Mouse (Mus musculus) embryonic facial prominence, embryonic 11.5 days (tissue): Measurements from ENCODE around the gene Chpf. TPM values are rescaled to one million over a fixed set of nuclear protein-coding genes. Genes with fewer than 3 reads are reported as not detected.

Experiments used
- ATAC-seq: fragments of 200-750 bp; cut with Nextera tagmentation; replicated peaks from 2 replicates; pipeline ENCODE4 v1.8.0; 2017; ENCODE audit warnings: low read depth; ENCODE audit not compliant: insufficient number of reproducible peaks, low FRiP score, low TSS enrichment
- DNase-seq: peaks from one replicate; pipeline ENCODE4 v3.0.0-alpha.2; 2015; ENCODE audit warnings: low spot score
- H3K27ac ChIP-seq: fragments of 300-500 bp; sonication (generic); replicated peaks from 2 replicates; pipeline ENCODE4 v1.5.1; 2014; ENCODE audit warnings: mild to moderate bottlenecking, low read depth, low read length, control low read depth
- H3K27me3 ChIP-seq: fragments of 300-500 bp; sonication (generic); 2 replicates; pipeline ENCODE4 v1.6.1; 2014; ENCODE audit warnings: mild to moderate bottlenecking, low read length, moderate library complexity, mixed read lengths; ENCODE audit not compliant: control insufficient read depth, insufficient read depth
- H3K36me3 ChIP-seq: fragments of 300-500 bp; sonication (generic); replicated peaks from 2 replicates; pipeline ENCODE4 v1.6.1; 2014; ENCODE audit warnings: low read depth, mild to moderate bottlenecking, low read length, moderate library complexity, mixed read lengths; ENCODE audit not compliant: control insufficient read depth, insufficient read depth
- H3K4me1 ChIP-seq: fragments of 300-500 bp; sonication (generic); 2 replicates; pipeline ENCODE4 v1.6.1; 2014; ENCODE audit warnings: low read length, mixed read lengths; ENCODE audit not compliant: control insufficient read depth, insufficient read depth
- H3K4me2 ChIP-seq: fragments of 300-500 bp; sonication (generic); 2 replicates; pipeline ENCODE4 v1.6.1; 2014; ENCODE audit warnings: low read depth, mild to moderate bottlenecking, control low read depth, low read length, moderate library complexity
- H3K4me3 ChIP-seq: fragments of 300-500 bp; sonication (generic); 2 replicates; pipeline ENCODE4 v1.5.1; 2014; ENCODE audit warnings: low read depth, low read length, control low read depth
- H3K9ac ChIP-seq: fragments of 300-500 bp; sonication (generic); replicated peaks from 2 replicates; pipeline ENCODE4 v1.6.1; 2014; ENCODE audit warnings: mild to moderate bottlenecking, control low read depth, low read length
- H3K9me3 ChIP-seq: fragments of 300-500 bp; sonication (generic); replicated peaks from 2 replicates; pipeline ENCODE4 v1.6.1; 2016; ENCODE audit warnings: mild to moderate bottlenecking, low read length, inconsistent platforms, mixed read lengths; ENCODE audit not compliant: control insufficient read depth
- WGBS: fragments of 180-500 bp; shearing (Covaris S2); extraction: QIAGEN DNeasy Blood & Tissue Kit; methylation state at CpG from one replicate; pipeline ENCODE4 v1.1.7; 2014; 5-methylcytosine and 5-hydroxymethylcytosine counted together
- polyA plus RNA-seq: library from polyadenylated mRNA; unstranded; fragments of >200 nt; fragmentation: Nextera tagmentation; extraction: Ambion mirVana; gene quantifications from 2 replicates; pipeline ENCODE4 v1.2.1, GENCODE M21; 2014

Gene Chpf
- polyA plus RNA-seq, 1 experiment from 2014 or later: 14.6 TPM

DNA sequence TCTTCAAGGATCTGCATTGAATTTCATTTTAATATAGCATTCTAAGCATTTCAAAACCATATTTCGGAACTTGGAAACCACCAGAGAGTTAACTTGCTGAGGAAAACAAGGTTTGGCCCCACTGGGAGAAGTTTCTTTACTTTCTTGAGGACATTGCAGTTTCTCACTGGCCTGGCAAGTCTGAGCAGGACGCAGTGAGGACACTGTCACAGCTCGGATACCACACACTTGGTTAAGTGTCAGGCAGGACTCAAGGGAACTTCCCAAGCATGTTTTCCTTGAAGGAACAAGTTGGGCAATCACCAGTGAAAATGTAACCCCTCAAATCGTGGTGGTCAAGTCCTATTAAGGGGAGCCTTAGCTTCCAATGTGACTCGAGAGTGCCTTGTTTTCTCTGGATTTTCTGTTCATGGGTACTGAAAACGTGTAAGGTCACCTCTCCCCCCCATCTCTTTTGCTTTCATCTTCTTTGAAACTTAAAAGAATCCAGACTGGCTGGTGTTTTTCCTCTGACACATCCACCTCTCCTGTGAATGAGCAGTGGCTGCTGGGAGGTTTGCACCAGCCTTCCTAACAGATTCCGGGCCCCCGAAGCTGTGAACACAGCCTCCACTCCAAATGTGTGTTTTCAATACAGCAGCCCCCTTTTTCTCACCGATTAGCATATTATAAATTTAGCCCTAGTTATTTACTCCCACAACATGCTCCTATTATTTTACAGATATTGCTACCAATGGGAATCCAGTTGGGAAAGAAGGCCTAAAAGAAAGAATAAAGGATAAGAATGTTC is 25.3 kb upstream of the Chpf start:
- peaks cover 10% of the 10 kb centered on the region for H3K36me3 ChIP-seq
- no peak for ATAC-seq
- H3K4me1 ChIP-seq: no peaks in the 10 kb centered on the region; the same call in 1 of the 2 replicates
- 62% methylated on average over 9 of the region's 9 CpGs for WGBS
- no peaks in the 10 kb centered on the region for H3K27me3 ChIP-seq
- H3K4me2 ChIP-seq: peak overlapping the region; percentile 95
- H3K9ac ChIP-seq: no peak overlapping the region
- no peak for DNase-seq
- H3K4me3 ChIP-seq: peak overlapping the region; percentile 91
- no peaks in the 10 kb centered on the region for H3K9me3 ChIP-seq
- H3K27ac ChIP-seq: no peak overlapping the region

DNA sequence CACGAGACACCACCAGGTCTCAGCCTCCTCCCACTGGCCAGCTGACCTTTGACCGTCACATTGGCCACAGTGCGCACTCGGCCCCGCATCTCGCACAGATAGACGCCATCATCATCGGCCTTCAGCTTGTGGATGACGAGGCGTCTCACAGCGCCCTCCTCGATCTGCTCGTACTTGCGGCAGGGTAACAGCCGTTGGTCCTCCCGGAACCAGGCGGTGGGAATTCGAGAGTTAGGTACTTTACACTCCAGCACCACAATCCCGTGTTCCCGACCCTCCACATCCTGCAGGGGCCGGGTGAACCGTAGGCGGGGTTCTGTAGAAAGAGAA is 24.5 kb upstream of the Chpf start:
- WGBS: 61% methylated on average over 23 of the region's 23 CpGs
- Histone ChIP-seq H3K9ac (no peak overlapping the region), H3K4me1 (no peaks in the 10 kb centered on the region; the same call in 1 of the 2 replicates), H3K9me3 (no peaks in the 10 kb centered on the region), H3K4me2 (no peak overlapping the region), H3K36me3 (peaks cover 10% of the 10 kb centered on the region), H3K27me3 (no peaks in the 10 kb centered on the region), H3K27ac (no peak overlapping the region), H3K4me3 (no peak overlapping the region)
- ATAC-seq: no peak
- DNase-seq: no peak

GRCm38 (mm10) chr1:75502945-75503650 is 24.0 kb upstream of the Chpf start:
- Histone ChIP-seq H3K4me1 (no peaks in the 10 kb centered on the region; the same call in 1 of the 2 replicates), H3K27me3 (no peaks in the 10 kb centered on the region), H3K4me3 (no peak overlapping the region), H3K4me2 (no peak overlapping the region), H3K27ac (no peak overlapping the region), H3K36me3 (peaks cover 10% of the 10 kb centered on the region), H3K9me3 (no peaks in the 10 kb centered on the region), H3K9ac (no peak overlapping the region)
- ATAC-seq (no peak), DNase-seq (no peak)
- 81% methylated on average over 25 of the region's 25 CpGs for WGBS

DNA sequence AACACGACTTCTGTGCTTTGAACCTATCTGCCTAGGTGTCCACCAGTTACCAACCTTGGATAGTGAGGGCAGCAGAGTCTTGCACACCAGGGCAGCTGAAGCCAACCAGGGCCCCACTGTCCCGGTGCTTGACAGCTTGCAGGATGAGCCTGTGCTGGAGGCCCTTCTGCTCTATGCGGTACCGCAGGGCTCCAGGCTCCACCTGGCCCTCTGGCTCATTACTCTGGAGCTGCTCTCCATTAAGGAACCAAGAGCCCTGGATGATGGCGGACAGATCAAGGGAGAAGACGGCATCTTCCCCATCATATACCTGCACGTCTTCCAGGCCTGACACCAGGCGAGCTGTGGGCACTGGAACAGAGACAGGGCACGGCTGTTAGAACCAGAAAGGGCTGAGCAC is 22.8 kb upstream of the Chpf start:
- ATAC-seq (no peak), DNase-seq (no peak)
- peaks cover 12% of the 10 kb centered on the region for H3K36me3 ChIP-seq
- no peak overlapping the region for H3K4me2 ChIP-seq
- 92% methylated on average over 9 of the region's 9 CpGs for WGBS
- no peaks in the 10 kb centered on the region; the same call in 1 of the 2 replicates for H3K4me1 ChIP-seq
- no peak overlapping the region for H3K9ac ChIP-seq
- no peak overlapping the region for H3K4me3 ChIP-seq
- H3K27ac ChIP-seq: no peak overlapping the region
- no peaks in the 10 kb centered on the region for H3K9me3 ChIP-seq
- H3K27me3 ChIP-seq: no peaks in the 10 kb centered on the region

DNA sequence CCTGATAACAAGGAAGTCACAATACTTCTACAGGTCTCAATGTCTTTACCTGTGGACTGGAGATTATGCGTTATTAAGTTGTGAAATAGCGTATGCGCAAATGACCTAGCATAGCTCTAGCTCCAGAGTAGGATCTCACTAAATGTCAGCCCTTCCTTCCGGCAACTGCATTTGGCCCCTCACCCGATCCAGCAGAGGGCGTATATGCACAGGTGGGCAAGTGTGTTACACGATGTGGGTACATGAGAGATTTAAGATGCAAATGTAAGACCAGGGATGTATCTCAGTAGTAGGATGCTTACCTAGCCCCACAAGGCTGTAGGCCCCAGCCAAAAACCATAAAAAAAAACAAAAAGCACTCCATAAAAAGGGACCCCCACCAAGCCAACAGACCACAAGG is 20.3 kb upstream of the Chpf start:
- no peak overlapping the region for H3K4me3 ChIP-seq
- H3K36me3 ChIP-seq: peaks cover 12% of the 10 kb centered on the region
- no peak for DNase-seq
- WGBS: 83% methylated on average over 7 of the region's 7 CpGs
- ATAC-seq: no peak
- H3K27ac ChIP-seq: no peak overlapping the region
- no peak overlapping the region for H3K4me2 ChIP-seq
- no peak overlapping the region for H3K9ac ChIP-seq
- H3K9me3 ChIP-seq: no peaks in the 10 kb centered on the region
- no peaks in the 10 kb centered on the region; the same call in 1 of the 2 replicates for H3K4me1 ChIP-seq
- no peaks in the 10 kb centered on the region for H3K27me3 ChIP-seq

DNA sequence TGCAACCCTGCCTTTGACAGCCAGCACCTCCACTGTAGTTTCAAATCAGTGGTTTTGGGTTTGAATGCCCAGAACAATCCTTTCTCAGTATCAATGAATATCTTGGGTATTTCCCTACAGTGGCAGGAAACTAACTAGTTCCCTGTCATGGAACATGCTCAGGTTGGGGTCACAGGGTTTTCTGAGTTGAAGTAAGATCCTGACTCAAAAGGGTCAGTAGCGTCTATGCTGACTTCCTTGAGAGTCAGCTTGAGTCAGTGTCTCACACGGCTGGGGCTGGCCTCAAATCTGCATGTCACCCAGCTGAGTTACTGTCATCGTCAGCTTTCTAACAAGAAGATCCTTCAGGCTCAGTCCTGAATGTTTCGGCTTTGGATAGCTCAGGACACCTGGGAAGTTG is 19.8 kb upstream of the Chpf start:
- no peak for ATAC-seq
- Histone ChIP-seq H3K9ac (no peak overlapping the region), H3K4me3 (no peak overlapping the region), H3K4me1 (no peaks in the 10 kb centered on the region), H3K27ac (no peak overlapping the region), H3K36me3 (peaks cover 12% of the 10 kb centered on the region), H3K4me2 (no peak overlapping the region), H3K9me3 (no peaks in the 10 kb centered on the region), H3K27me3 (no peaks in the 10 kb centered on the region)
- no peak for DNase-seq
- 85% methylated on average over 4 of the region's 4 CpGs for WGBS

DNA sequence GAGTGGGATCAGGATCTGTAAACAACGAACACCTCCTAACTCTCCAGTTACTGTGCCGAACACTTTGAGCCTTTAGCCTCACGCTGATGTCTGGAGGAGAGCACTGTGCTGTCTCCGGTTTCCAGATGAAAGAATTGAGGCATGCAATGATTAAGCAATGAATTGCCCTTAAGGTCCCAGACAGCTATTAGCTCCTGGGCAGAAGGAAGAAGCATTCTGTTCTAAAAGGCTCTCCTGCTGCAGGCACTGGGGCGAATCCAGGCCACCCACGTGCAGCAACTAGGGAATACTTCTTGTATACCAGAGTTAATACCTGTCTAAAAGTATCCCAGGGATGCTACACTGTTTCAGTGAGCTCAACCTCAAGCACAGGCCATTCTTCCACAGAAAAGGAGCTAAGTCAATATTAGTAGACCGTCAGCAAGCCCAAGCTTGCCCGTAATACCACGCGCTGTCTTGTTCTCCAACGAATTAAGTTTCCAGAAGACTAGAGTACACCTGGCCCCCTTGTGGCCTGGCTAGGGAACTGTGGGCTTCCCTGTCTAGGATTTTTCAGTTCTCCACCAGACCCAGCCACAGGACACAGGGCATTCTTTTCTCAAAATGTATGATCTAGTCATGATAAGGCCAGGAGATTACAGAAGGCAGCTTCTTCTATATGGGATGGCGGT is 15.9 kb upstream of the Chpf start:
- no peak overlapping the region for H3K4me2 ChIP-seq
- H3K9ac ChIP-seq: no peak overlapping the region
- ATAC-seq: no peak
- DNase-seq: peak; percentile 81
- no peaks in the 10 kb centered on the region for H3K9me3 ChIP-seq
- H3K27me3 ChIP-seq: no peaks in the 10 kb centered on the region
- H3K27ac ChIP-seq: no peak overlapping the region
- peaks cover 2% of the 10 kb centered on the region for H3K36me3 ChIP-seq
- WGBS: 50% methylated on average over 12 of the region's 12 CpGs
- no peaks in the 10 kb centered on the region for H3K4me1 ChIP-seq
- H3K4me3 ChIP-seq: no peak overlapping the region
